Mouse (Mus musculus): ENCODE data around the gene Rab6b. TPM values are rescaled to one million over a fixed set of nuclear protein-coding genes. Genes with fewer than 3 reads are reported as not detected.

Rab6b gene
- polyA plus RNA-seq, 1 experiment from 2014 or later: 1.7 TPM

DNA sequence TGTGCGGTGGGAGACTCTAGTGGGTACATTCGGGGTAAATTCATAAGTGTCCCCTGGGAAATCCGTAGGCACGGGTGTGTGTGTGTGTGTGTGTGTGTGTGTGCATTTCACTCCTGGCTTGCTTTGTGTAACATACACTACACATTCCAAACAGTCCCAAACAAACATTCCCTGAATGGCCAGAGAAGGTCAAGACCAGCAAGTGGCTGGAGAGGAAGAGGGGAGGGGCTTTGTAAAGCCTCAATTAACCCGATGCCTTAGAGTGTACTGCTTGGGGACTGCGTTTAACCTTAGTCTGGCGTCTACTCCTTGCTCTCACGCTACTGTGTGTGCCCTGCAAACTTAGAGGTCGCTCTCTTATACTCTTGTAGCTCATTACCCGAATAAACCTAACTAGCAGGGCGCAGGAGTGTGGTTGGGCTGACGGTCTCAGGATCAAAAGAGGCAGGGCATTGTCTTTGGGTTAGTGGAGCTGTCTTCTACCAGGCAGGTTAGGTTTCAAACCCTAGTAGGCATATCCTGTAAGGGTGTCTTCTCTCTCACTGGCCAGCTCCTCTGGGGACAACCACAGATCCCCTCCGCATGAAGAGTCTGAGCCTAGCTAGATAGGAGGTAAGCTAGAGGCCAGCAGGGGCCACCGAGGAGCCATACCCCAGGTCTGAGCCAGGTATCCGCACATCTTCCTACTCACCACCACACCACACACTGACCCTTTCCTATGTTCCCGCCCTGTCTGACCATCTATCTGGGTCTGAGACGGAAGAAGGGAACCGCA, 673 bp upstream of the Rab6b start:
- peak overlapping the region; percentile 97 for H3K4me2 ChIP-seq
- 19% methylated on average over 18 of the region's 18 CpGs for WGBS (ENCODE audit: insufficient replicate concordance)
- H3K27ac ChIP-seq (ENCODE audit: low read depth, low read length): no peak overlapping the region
- peaks cover 48% of the 10 kb centered on the region for H3K27me3 ChIP-seq (ENCODE audit: control insufficient read depth, insufficient read depth, low read length)
- H3K4me3 ChIP-seq (ENCODE audit: low read depth, low read length): peak overlapping the region; percentile 69
- H3K4me1 ChIP-seq (ENCODE audit: control insufficient read depth, insufficient read depth, low read length): peaks cover 14% of the 10 kb centered on the region; the same call in 1 of the 2 replicates
- no peaks in the 10 kb centered on the region for H3K9me3 ChIP-seq (replicated peaks; ENCODE audit: control insufficient read depth, low read length)
- no peaks in the 10 kb centered on the region for H3K36me3 ChIP-seq (ENCODE audit: control insufficient read depth, insufficient read depth, low read length)
- peak overlapping the region; percentile 71 for H3K9ac ChIP-seq (ENCODE audit: low read depth, low read length)
- no peak for ATAC-seq (replicated peaks; ENCODE audit: insufficient number of reproducible peaks, low FRiP score, low TSS enrichment)

- Histone ChIP-seq H3K36me3 (ENCODE audit: control insufficient read depth, insufficient read depth, low read length) (no peaks in the 10 kb centered on the region), H3K4me3 (ENCODE audit: low read depth, low read length) (peak overlapping the region; percentile 69), H3K9me3 (replicated peaks; ENCODE audit: control insufficient read depth, low read length) (no peaks in the 10 kb centered on the region), H3K4me1 (ENCODE audit: control insufficient read depth, insufficient read depth, low read length) (peaks cover 14% of the 10 kb centered on the region; the same call in 1 of the 2 replicates), H3K4me2 (peak overlapping the region; percentile 97), H3K27me3 (ENCODE audit: control insufficient read depth, insufficient read depth, low read length) (peaks cover 48% of the 10 kb centered on the region), H3K9ac (ENCODE audit: low read depth, low read length) (0 out of 2 replicates have a peak overlapping the region, but pooled peaks have one; percentile 71), H3K27ac (ENCODE audit: low read depth, low read length) (no peak overlapping the region)
- WGBS (ENCODE audit: insufficient replicate concordance): 2% methylated on average over 35 of the region's 35 CpGs
- ATAC-seq (replicated peaks; ENCODE audit: insufficient number of reproducible peaks, low FRiP score, low TSS enrichment): 0 out of 2 replicates have a peak, but pooled peaks have one; percentile 16
Measured at GRCm38 (mm10) chr9:103112471-103113271, 1.1 kb downstream of the Rab6b start.

DNA sequence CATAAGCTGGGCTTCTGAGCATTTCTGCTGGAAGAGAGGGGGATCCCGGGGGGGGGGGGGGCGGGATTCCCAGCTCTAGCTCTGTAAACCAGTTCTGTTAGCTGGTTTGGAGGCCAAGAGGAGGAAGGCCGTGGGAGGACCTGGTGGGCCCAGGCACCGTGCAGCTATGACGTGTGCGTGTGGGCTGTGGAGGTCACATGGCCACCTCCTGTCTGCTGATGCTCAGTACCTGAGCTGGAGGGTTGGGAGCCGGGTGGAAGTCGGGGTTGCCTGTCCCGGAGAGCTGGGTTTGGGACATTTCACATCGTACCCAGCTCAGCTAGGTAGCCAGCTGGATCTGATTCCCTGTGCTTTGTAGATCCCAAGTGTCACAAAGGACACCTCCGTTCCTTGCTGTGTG, 1.8 kb downstream of the Rab6b start:
- H3K4me2 ChIP-seq: no peak overlapping the region
- WGBS (ENCODE audit: insufficient replicate concordance): 47% methylated on average over 11 of the region's 11 CpGs
- H3K36me3 ChIP-seq (ENCODE audit: control insufficient read depth, insufficient read depth, low read length): no peaks in the 10 kb centered on the region
- peaks cover 14% of the 10 kb centered on the region; the same call in 1 of the 2 replicates for H3K4me1 ChIP-seq (ENCODE audit: control insufficient read depth, insufficient read depth, low read length)
- peaks cover 48% of the 10 kb centered on the region for H3K27me3 ChIP-seq (ENCODE audit: control insufficient read depth, insufficient read depth, low read length)
- ATAC-seq (replicated peaks; ENCODE audit: insufficient number of reproducible peaks, low FRiP score, low TSS enrichment): no peak
- no peaks in the 10 kb centered on the region for H3K9me3 ChIP-seq (replicated peaks; ENCODE audit: control insufficient read depth, low read length)
- no peak overlapping the region for H3K9ac ChIP-seq (ENCODE audit: low read depth, low read length)
- no peak overlapping the region for H3K4me3 ChIP-seq (ENCODE audit: low read depth, low read length)
- no peak overlapping the region for H3K27ac ChIP-seq (ENCODE audit: low read depth, low read length)

DNA sequence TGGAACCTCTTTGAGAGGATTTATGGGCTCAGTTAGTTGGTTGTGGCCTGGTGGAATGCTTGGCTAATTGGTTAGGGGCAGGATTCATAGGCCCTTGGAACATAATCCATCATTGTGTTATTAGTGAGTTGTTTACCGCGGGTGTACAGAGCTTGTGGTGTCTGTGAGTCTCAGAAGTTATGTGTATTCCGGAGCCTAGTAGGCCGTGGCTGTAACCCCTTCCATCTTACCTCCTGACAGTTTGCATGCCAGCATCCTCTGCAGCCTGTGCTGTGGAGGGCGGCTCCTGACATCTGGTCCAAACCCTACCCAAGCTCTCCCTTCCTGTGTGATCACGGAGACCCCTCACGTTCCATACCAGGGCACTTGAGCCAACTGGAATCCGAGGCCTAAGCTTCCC, 2.7 kb downstream of the Rab6b start:
- WGBS (ENCODE audit: insufficient replicate concordance): 75% methylated on average over 8 of the region's 8 CpGs
- no peaks in the 10 kb centered on the region for H3K36me3 ChIP-seq (ENCODE audit: control insufficient read depth, insufficient read depth, low read length)
- ATAC-seq (replicated peaks; ENCODE audit: insufficient number of reproducible peaks, low FRiP score, low TSS enrichment): no peak
- peaks cover 14% of the 10 kb centered on the region; the same call in 1 of the 2 replicates for H3K4me1 ChIP-seq (ENCODE audit: control insufficient read depth, insufficient read depth, low read length)
- H3K27ac ChIP-seq (ENCODE audit: low read depth, low read length): no peak overlapping the region
- no peak overlapping the region for H3K9ac ChIP-seq (ENCODE audit: low read depth, low read length)
- peaks cover 48% of the 10 kb centered on the region for H3K27me3 ChIP-seq (ENCODE audit: control insufficient read depth, insufficient read depth, low read length)
- no peak overlapping the region for H3K4me2 ChIP-seq
- no peak overlapping the region for H3K4me3 ChIP-seq (ENCODE audit: low read depth, low read length)
- H3K9me3 ChIP-seq (replicated peaks; ENCODE audit: control insufficient read depth, low read length): no peaks in the 10 kb centered on the region

GRCm38 (mm10) chr9:103114901-103115300, 3.3 kb downstream of the Rab6b start:
- H3K4me1 ChIP-seq (ENCODE audit: control insufficient read depth, insufficient read depth, low read length): peaks cover 14% of the 10 kb centered on the region; the same call in 1 of the 2 replicates
- no peak overlapping the region for H3K27ac ChIP-seq (ENCODE audit: low read depth, low read length)
- no peaks in the 10 kb centered on the region for H3K9me3 ChIP-seq (replicated peaks; ENCODE audit: control insufficient read depth, low read length)
- H3K4me3 ChIP-seq (ENCODE audit: low read depth, low read length): no peak overlapping the region
- 85% methylated on average over 13 of the region's 13 CpGs for WGBS (ENCODE audit: insufficient replicate concordance)
- H3K27me3 ChIP-seq (ENCODE audit: control insufficient read depth, insufficient read depth, low read length): peaks cover 46% of the 10 kb centered on the region
- no peak overlapping the region for H3K9ac ChIP-seq (ENCODE audit: low read depth, low read length)
- ATAC-seq (replicated peaks; ENCODE audit: insufficient number of reproducible peaks, low FRiP score, low TSS enrichment): no peak
- no peaks in the 10 kb centered on the region for H3K36me3 ChIP-seq (ENCODE audit: control insufficient read depth, insufficient read depth, low read length)
- H3K4me2 ChIP-seq: no peak overlapping the region

GRCm38 (mm10) chr9:103116941-103117340, 5.4 kb downstream of the Rab6b start:
- Histone ChIP-seq H3K9ac (ENCODE audit: low read depth, low read length) (no peak overlapping the region), H3K4me3 (ENCODE audit: low read depth, low read length) (no peak overlapping the region), H3K27ac (ENCODE audit: low read depth, low read length) (no peak overlapping the region), H3K4me2 (no peak overlapping the region), H3K4me1 (ENCODE audit: control insufficient read depth, insufficient read depth, low read length) (0 out of 2 replicates have a peak, but pooled peaks cover 8% of the 10 kb centered on the region), H3K36me3 (ENCODE audit: control insufficient read depth, insufficient read depth, low read length) (no peaks in the 10 kb centered on the region), H3K9me3 (replicated peaks; ENCODE audit: control insufficient read depth, low read length) (no peaks in the 10 kb centered on the region), H3K27me3 (ENCODE audit: control insufficient read depth, insufficient read depth, low read length) (peaks cover 28% of the 10 kb centered on the region)
- WGBS (ENCODE audit: insufficient replicate concordance): 65% methylated on average over 4 of the region's 4 CpGs
- ATAC-seq (replicated peaks; ENCODE audit: insufficient number of reproducible peaks, low FRiP score, low TSS enrichment): no peak

GRCm38 (mm10) chr9:103117495-103117894, 5.9 kb downstream of the Rab6b start:
- no peak for ATAC-seq (replicated peaks; ENCODE audit: insufficient number of reproducible peaks, low FRiP score, low TSS enrichment)
- no peak overlapping the region for H3K27ac ChIP-seq (ENCODE audit: low read depth, low read length)
- H3K9me3 ChIP-seq (replicated peaks; ENCODE audit: control insufficient read depth, low read length): no peaks in the 10 kb centered on the region
- no peak overlapping the region for H3K9ac ChIP-seq (ENCODE audit: low read depth, low read length)
- peaks cover 22% of the 10 kb centered on the region for H3K27me3 ChIP-seq (ENCODE audit: control insufficient read depth, insufficient read depth, low read length)
- H3K36me3 ChIP-seq (ENCODE audit: control insufficient read depth, insufficient read depth, low read length): no peaks in the 10 kb centered on the region
- H3K4me3 ChIP-seq (ENCODE audit: low read depth, low read length): no peak overlapping the region
- H3K4me2 ChIP-seq: no peak overlapping the region
- 0 out of 2 replicates have a peak, but pooled peaks cover 6% of the 10 kb centered on the region for H3K4me1 ChIP-seq (ENCODE audit: control insufficient read depth, insufficient read depth, low read length)
- 72% methylated on average over 5 of the region's 5 CpGs for WGBS (ENCODE audit: insufficient replicate concordance)

DNA sequence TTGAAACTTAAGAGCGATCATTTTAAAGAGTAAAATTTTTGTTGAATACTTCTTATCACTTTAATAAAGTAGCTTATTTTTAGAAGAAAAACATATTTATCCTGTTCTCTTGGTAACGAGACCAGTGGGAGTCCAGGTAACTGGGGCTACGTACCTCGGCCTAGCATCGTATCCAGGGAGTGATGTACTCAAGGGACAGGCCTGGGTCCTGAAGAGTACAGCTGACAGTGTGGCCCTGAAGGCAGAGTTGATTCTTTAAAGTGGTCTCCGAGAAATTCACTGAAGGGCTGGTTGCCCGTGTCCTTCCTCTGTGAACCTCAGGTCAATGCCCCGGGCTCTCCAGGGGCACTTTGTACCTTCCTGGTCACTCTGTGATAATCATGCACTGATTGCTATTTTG, 6.4 kb downstream of the Rab6b start:
- H3K4me2 ChIP-seq: no peak overlapping the region
- 79% methylated on average over 8 of the region's 8 CpGs for whole genome bisulfite sequencing (ENCODE audit: insufficient replicate concordance)

More for the DNA sequence above, 6.4 kb downstream of the Rab6b start:
- H3K9me3 ChIP-seq (replicated peaks; ENCODE audit: control insufficient read depth, low read length): no peaks in the 10 kb centered on the region
- no peak for ATAC-seq (replicated peaks; ENCODE audit: insufficient number of reproducible peaks, low FRiP score, low TSS enrichment)
- H3K27me3 ChIP-seq (ENCODE audit: control insufficient read depth, insufficient read depth, low read length): peaks cover 18% of the 10 kb centered on the region
- H3K27ac ChIP-seq (ENCODE audit: low read depth, low read length): no peak overlapping the region
- no peaks in the 10 kb centered on the region for H3K36me3 ChIP-seq (ENCODE audit: control insufficient read depth, insufficient read depth, low read length)
- 0 out of 2 replicates have a peak, but pooled peaks cover 3% of the 10 kb centered on the region for H3K4me1 ChIP-seq (ENCODE audit: control insufficient read depth, insufficient read depth, low read length)
- H3K9ac ChIP-seq (ENCODE audit: low read depth, low read length): no peak overlapping the region
- no peak overlapping the region for H3K4me3 ChIP-seq (ENCODE audit: low read depth, low read length)

Measured in heart, embryonic 11.5 days (tissue).